Mouse (Mus musculus): ENCODE results near the gene Dclk3. TPM values are rescaled to one million over a fixed set of nuclear protein-coding genes. Genes with fewer than 3 reads are reported as not detected.

The Dclk3 gene
- polyA plus RNA-seq, 1 experiment from 2014 or later = 6.0 TPM

DNA sequence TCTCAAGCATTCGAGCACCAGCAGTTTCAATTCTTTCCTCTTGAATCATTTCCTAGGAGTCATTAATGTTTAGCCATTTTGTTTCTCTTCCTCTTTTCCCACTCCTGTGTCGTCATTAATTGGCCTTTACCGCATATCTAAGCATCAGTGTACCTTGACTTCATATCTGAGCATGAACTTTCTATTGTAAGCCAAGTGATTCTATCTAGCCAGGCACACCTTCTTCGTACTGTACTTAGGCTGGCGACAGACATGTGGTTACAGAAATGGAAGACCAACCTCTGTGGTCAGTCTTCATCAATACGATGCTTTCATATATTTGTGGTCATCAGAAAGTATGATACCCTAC lies 33.8 kb upstream of the Dclk3 start:
- no peaks in the 10 kb centered on the region for H3K27me3 ChIP-seq (ENCODE audit: insufficient read depth, low read length)
- no peak overlapping the region for H3K27ac ChIP-seq (ENCODE audit: low read length)
- H3K4me3 ChIP-seq (ENCODE audit: low read length) = no peak overlapping the region
- no peak overlapping the region for H3K4me2 ChIP-seq (replicated peaks; ENCODE audit: low read depth, low read length)
- H3K9ac ChIP-seq (replicated peaks; ENCODE audit: low read length) = no peak overlapping the region
- no peaks in the 10 kb centered on the region for H3K36me3 ChIP-seq (ENCODE audit: insufficient read depth, low read length)
- H3K9me3 ChIP-seq (ENCODE audit: low read length) = no peaks in the 10 kb centered on the region
- 73% methylated on average over 6 of the region's 6 CpGs for WGBS
- ATAC-seq (ENCODE audit: low FRiP score, low TSS enrichment) = no peak
- no peaks in the 10 kb centered on the region for H3K4me1 ChIP-seq (ENCODE audit: insufficient read depth, low read length)

DNA sequence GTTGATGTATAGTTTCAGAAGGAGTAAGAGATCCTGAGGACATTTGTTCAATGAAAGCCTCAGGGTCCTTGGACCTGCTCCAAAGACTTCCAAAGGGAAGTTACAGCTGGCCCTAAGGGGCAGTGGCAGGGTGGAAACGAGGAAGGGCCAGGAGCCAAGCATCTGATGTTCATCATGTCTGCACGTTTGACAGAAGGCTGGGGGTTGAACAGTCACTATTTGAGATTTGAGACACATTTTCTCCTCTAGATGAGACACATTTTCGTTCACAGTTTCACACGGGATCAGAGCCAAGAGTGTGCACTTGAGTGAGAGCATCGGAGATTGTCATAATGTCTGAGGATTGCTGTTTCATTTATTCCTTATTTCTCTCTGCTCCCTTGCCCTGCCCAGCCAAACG lies 30.9 kb upstream of the Dclk3 start:
- H3K9me3 ChIP-seq (ENCODE audit: low read length) = no peaks in the 10 kb centered on the region
- no peaks in the 10 kb centered on the region for H3K36me3 ChIP-seq (ENCODE audit: insufficient read depth, low read length)
- H3K4me1 ChIP-seq (ENCODE audit: insufficient read depth, low read length) = no peaks in the 10 kb centered on the region
- ATAC-seq (ENCODE audit: low FRiP score, low TSS enrichment) = no peak
- no peak overlapping the region for H3K9ac ChIP-seq (replicated peaks; ENCODE audit: low read length)
- no peaks in the 10 kb centered on the region for H3K27me3 ChIP-seq (ENCODE audit: insufficient read depth, low read length)
- 60% methylated on average over 6 of the region's 6 CpGs for WGBS
- no peak overlapping the region for H3K4me3 ChIP-seq (ENCODE audit: low read length)
- H3K4me2 ChIP-seq (replicated peaks; ENCODE audit: low read depth, low read length) = no peak overlapping the region
- no peak overlapping the region for H3K27ac ChIP-seq (ENCODE audit: low read length)

DNA sequence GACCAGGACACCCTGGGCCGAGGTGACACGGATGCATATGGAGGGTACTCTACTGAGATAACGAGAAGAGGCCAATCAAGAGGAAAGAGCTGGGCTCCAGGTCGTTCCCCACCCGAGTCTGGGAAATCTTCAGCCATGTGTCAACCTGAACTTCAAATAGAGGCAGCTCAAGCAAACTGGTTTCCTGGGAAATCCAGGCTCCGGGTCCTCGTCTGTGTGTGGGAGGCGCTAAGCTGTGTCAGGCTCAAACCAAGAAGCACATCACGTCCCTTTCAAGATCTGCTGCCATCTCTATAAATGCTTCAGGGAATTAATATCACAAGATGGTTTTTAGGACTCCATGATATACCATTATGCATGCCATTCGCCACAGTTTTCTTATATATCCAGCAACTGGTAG lies 30.5 kb upstream of the Dclk3 start:
- Histone ChIP-seq H3K4me1 (ENCODE audit: insufficient read depth, low read length) (no peaks in the 10 kb centered on the region), H3K36me3 (ENCODE audit: insufficient read depth, low read length) (no peaks in the 10 kb centered on the region), H3K9ac (replicated peaks; ENCODE audit: low read length) (no peak overlapping the region), H3K27ac (ENCODE audit: low read length) (no peak overlapping the region), H3K4me3 (ENCODE audit: low read length) (no peak overlapping the region), H3K27me3 (ENCODE audit: insufficient read depth, low read length) (no peaks in the 10 kb centered on the region), H3K4me2 (replicated peaks; ENCODE audit: low read depth, low read length) (no peak overlapping the region), H3K9me3 (ENCODE audit: low read length) (no peaks in the 10 kb centered on the region)
- WGBS = 71% methylated on average over 10 of the region's 10 CpGs
- ATAC-seq (ENCODE audit: low FRiP score, low TSS enrichment) = no peak

DNA sequence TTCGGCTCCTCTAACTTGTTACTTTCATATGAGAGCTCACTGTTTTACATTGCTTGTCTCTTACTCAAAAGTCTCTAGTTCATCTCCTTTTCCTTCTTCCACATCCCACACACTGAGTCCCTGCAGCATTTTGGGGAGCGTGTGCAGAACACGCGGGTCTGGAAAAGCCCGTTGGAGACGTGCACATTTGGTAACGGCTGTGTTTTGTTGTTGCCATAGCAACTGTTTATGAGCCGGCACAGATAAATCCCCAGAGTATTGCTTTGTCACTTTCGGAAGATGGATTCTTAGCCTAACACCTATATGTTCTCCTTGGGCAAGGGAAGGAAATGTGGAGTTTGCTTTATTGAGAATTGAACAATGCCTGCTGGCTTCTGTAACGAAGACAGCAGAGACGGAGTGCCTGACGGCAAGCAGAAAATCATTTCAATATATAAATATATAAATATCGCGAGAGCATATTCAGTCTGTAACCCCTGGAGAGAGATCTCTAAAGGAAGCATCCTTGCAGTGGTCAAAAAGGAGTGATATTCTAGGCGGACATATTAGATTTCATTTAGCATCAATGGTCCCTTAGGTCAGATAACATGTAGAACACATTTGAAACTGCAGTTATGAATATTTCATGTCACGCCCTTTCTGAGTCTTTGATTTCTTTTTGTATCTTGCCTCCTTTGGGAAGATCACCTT lies 26.3 kb upstream of the Dclk3 start:
- no peak for ATAC-seq (ENCODE audit: low FRiP score, low TSS enrichment)
- no peak overlapping the region for H3K9ac ChIP-seq (replicated peaks; ENCODE audit: low read length)
- no peak overlapping the region for H3K4me2 ChIP-seq (replicated peaks; ENCODE audit: low read depth, low read length)
- no peak overlapping the region for H3K27ac ChIP-seq (ENCODE audit: low read length)
- no peaks in the 10 kb centered on the region for H3K27me3 ChIP-seq (ENCODE audit: insufficient read depth, low read length)
- H3K36me3 ChIP-seq (ENCODE audit: insufficient read depth, low read length) = no peaks in the 10 kb centered on the region
- H3K4me1 ChIP-seq (ENCODE audit: insufficient read depth, low read length) = no peaks in the 10 kb centered on the region
- 66% methylated on average over 16 of the region's 16 CpGs for WGBS
- H3K4me3 ChIP-seq (ENCODE audit: low read length) = no peak overlapping the region
- H3K9me3 ChIP-seq (ENCODE audit: low read length) = no peaks in the 10 kb centered on the region

DNA sequence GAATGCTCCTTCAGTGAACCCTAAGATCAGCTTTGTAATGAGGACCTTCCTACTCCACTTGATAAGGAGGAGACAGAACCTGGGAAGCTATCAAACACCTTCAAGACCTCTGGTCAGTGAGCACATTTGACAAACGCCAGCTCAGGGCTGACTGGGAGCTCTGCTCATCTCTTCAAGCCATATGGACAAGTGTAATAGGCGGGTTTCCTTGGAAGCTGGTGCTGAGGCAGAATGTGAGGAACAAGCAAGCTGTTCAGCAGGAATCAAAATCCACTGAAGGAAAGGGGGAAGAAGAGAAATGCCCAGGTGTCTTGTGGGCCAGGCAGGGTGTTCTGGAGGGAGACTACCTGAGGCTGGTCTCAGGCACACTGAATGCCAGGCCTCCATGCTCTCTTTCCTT lies 17.0 kb upstream of the Dclk3 start:
- Histone ChIP-seq H3K9me3 (ENCODE audit: low read length) (no peaks in the 10 kb centered on the region), H3K4me3 (ENCODE audit: low read length) (no peak overlapping the region), H3K36me3 (ENCODE audit: insufficient read depth, low read length) (no peaks in the 10 kb centered on the region), H3K27me3 (ENCODE audit: insufficient read depth, low read length) (no peaks in the 10 kb centered on the region), H3K9ac (replicated peaks; ENCODE audit: low read length) (no peak overlapping the region), H3K4me1 (ENCODE audit: insufficient read depth, low read length) (no peaks in the 10 kb centered on the region; the same call in 1 of the 2 replicates), H3K4me2 (replicated peaks; ENCODE audit: low read depth, low read length) (no peak overlapping the region), H3K27ac (ENCODE audit: low read length) (no peak overlapping the region)
- 82% methylated on average over 2 of the region's 2 CpGs for WGBS
- no peak for ATAC-seq (ENCODE audit: low FRiP score, low TSS enrichment)

DNA sequence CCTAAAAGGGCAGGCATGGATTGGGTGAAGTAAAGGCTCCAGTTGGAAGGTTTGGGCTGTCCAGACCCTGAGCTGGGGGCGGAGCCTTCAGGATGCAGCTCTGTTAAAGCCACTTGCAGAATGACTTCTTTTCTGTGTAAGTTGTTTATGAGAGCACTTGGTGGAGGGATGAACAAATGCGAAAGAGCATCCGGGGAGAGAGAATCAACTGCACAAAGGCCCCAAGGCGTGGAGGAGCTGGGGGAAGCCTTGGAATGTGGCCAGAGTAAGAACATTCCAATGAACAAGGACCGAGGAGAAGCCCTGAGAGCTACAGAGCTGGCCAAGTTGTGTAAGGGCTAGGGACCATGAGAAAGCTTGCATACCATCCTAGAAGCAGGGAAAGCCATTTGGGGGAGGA lies 16.3 kb upstream of the Dclk3 start:
- no peak overlapping the region for H3K9ac ChIP-seq (replicated peaks; ENCODE audit: low read length)
- no peak overlapping the region for H3K4me3 ChIP-seq (ENCODE audit: low read length)
- H3K9me3 ChIP-seq (ENCODE audit: low read length) = no peaks in the 10 kb centered on the region
- H3K36me3 ChIP-seq (ENCODE audit: insufficient read depth, low read length) = no peaks in the 10 kb centered on the region
- WGBS = 56% methylated on average over 5 of the region's 5 CpGs
- H3K4me1 ChIP-seq (ENCODE audit: insufficient read depth, low read length) = no peaks in the 10 kb centered on the region; the same call in 1 of the 2 replicates
- no peak overlapping the region for H3K4me2 ChIP-seq (replicated peaks; ENCODE audit: low read depth, low read length)
- H3K27me3 ChIP-seq (ENCODE audit: insufficient read depth, low read length) = no peaks in the 10 kb centered on the region
- ATAC-seq (ENCODE audit: low FRiP score, low TSS enrichment) = no peak
- no peak overlapping the region for H3K27ac ChIP-seq (ENCODE audit: low read length)

DNA sequence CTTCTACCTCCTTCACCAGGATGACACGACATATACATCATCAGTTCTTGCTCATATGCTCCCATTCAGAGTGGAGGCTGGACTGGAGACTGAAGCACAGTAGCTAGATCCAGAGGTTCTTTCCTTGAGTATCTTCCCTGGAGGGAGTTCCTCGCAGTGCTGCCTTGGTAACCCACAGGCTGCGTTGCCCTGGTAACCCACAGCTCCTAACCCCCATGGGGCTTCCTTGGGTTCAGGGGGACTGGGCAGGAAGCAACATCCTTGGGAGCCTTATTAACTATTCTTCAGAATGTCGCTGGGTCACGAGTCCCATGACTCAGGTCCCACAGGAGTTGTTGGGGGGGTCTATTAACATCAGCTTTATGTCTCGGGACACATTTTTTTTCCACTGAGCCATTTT lies 13.8 kb upstream of the Dclk3 start:
- H3K27me3 ChIP-seq (ENCODE audit: insufficient read depth, low read length) = no peaks in the 10 kb centered on the region
- no peak overlapping the region for H3K27ac ChIP-seq (ENCODE audit: low read length)
- no peak for ATAC-seq (ENCODE audit: low FRiP score, low TSS enrichment)
- H3K4me1 ChIP-seq (ENCODE audit: insufficient read depth, low read length) = no peaks in the 10 kb centered on the region; the same call in 1 of the 2 replicates
- no peaks in the 10 kb centered on the region for H3K36me3 ChIP-seq (ENCODE audit: insufficient read depth, low read length)
- WGBS = 81% methylated on average over 6 of the region's 6 CpGs
- H3K9me3 ChIP-seq (ENCODE audit: low read length) = no peaks in the 10 kb centered on the region
- no peak overlapping the region for H3K4me2 ChIP-seq (replicated peaks; ENCODE audit: low read depth, low read length)
- H3K4me3 ChIP-seq (ENCODE audit: low read length) = no peak overlapping the region
- H3K9ac ChIP-seq (replicated peaks; ENCODE audit: low read length) = no peak overlapping the region

DNA sequence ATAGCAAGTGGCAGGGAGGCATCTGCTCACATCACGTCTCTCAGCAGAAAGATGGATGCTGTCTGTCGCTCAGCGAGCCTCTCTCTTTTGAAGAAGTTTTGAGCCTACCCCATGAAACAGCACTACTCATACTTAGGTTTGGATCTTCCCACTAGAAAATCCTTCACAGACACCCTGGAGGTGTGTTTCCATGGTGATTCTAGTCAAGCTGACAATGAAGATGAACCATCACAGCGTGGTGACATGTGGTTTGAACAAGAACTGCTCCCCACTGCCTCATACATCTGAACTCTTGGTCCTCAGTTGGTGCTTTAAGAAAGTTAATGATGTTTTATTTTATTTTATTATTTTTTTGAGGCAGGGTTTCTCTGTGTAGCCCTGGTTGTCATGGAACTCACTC lies 12.9 kb upstream of the Dclk3 start:
- Histone ChIP-seq H3K9ac (replicated peaks; ENCODE audit: low read length) (no peak overlapping the region), H3K4me2 (replicated peaks; ENCODE audit: low read depth, low read length) (no peak overlapping the region), H3K9me3 (ENCODE audit: low read length) (no peaks in the 10 kb centered on the region), H3K27ac (ENCODE audit: low read length) (no peak overlapping the region), H3K4me3 (ENCODE audit: low read length) (no peak overlapping the region), H3K27me3 (ENCODE audit: insufficient read depth, low read length) (no peaks in the 10 kb centered on the region), H3K4me1 (ENCODE audit: insufficient read depth, low read length) (no peaks in the 10 kb centered on the region; the same call in 1 of the 2 replicates), H3K36me3 (ENCODE audit: insufficient read depth, low read length) (no peaks in the 10 kb centered on the region)
- no peak for ATAC-seq (ENCODE audit: low FRiP score, low TSS enrichment)
- WGBS = 88% methylated on average over 4 of the region's 4 CpGs

DNA sequence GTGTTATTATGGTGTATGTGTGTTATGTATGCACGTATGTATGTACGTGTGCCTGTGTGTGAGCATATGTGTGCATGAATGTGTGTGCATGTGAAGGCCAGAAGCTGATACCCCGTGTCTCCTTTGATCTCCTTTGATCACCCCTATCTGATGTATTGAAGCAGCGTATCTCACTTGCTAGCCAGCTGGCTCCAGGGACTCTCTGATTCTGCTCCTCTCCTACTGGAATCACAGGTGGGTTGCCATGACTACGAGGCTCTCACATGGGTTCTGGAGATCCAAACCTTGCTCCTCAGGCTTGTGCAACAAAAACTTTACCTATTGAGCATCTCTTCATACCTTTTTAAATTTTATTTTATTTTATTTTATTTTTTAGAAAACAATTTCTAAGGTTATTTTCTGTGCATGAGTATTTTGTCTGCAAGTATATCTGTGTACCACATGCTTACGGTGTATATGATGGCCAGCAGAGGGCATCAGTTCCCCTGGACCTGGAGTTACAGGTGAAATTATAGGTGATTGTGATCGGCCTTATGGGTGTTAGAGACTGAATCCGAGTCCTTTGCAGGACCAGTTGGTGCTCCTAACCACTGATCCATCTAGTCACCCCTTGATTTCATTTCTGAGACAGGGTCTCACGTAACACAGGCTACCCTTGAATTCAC lies 10.9 kb upstream of the Dclk3 start:
- Histone ChIP-seq H3K4me1 (ENCODE audit: insufficient read depth, low read length) (no peaks in the 10 kb centered on the region), H3K27ac (ENCODE audit: low read length) (no peak overlapping the region), H3K4me2 (replicated peaks; ENCODE audit: low read depth, low read length) (no peak overlapping the region), H3K27me3 (ENCODE audit: insufficient read depth, low read length) (no peaks in the 10 kb centered on the region), H3K4me3 (ENCODE audit: low read length) (no peak overlapping the region), H3K36me3 (ENCODE audit: insufficient read depth, low read length) (no peaks in the 10 kb centered on the region), H3K9ac (replicated peaks; ENCODE audit: low read length) (no peak overlapping the region), H3K9me3 (ENCODE audit: low read length) (no peaks in the 10 kb centered on the region)
- 85% methylated on average over 9 of the region's 9 CpGs for WGBS
- ATAC-seq (ENCODE audit: low FRiP score, low TSS enrichment) = no peak

DNA sequence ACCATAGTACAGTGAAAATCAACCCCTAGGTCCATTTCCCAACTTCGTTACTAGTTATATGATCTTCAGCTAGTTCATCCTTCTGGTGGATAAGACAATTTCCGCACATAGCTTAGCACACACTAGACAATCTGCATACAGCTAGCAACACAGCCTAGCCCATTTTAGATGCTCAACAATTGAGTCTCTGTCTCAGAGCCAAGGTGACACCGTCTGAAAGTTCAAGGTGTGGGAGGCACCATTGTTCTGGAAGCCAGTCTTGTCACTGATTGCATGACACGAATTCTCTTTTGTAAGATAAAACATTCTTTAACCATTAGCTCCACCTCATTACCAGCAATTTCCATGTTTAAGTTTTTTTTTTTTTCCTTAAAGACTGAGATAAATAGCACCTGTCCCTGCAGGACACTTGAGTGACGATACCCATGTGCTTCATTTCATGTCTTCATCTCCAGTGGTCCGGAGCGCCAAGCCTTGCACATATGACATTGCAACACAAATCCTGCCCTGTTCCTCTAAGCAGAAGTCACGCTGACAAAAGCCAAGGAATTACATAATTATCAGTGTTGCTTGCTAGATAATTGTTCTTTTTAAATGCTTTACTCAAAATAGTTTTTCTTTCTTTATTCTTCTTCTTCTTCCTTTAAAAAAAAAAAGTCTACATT lies 10.1 kb upstream of the Dclk3 start:
- no peak overlapping the region for H3K9ac ChIP-seq (replicated peaks; ENCODE audit: low read length)
- no peak overlapping the region for H3K4me3 ChIP-seq (ENCODE audit: low read length)
- ATAC-seq (ENCODE audit: low FRiP score, low TSS enrichment) = no peak
- H3K36me3 ChIP-seq (ENCODE audit: insufficient read depth, low read length) = no peaks in the 10 kb centered on the region
- H3K9me3 ChIP-seq (ENCODE audit: low read length) = no peaks in the 10 kb centered on the region
- 76% methylated on average over 8 of the region's 8 CpGs for WGBS
- no peak overlapping the region for H3K4me2 ChIP-seq (replicated peaks; ENCODE audit: low read depth, low read length)
- no peaks in the 10 kb centered on the region for H3K4me1 ChIP-seq (ENCODE audit: insufficient read depth, low read length)
- H3K27ac ChIP-seq (ENCODE audit: low read length) = no peak overlapping the region
- H3K27me3 ChIP-seq (ENCODE audit: insufficient read depth, low read length) = no peaks in the 10 kb centered on the region

Data from kidney, embryonic 16.5 days (tissue).